Mouse (Mus musculus) monocyte, adult 5-6 weeks (primary cell): Measurements from ENCODE around the gene Myo3b. TPM values are rescaled to one million over a fixed set of nuclear protein-coding genes. Genes with fewer than 3 reads are reported as not detected.

Source experiments
- ATAC-seq: fragments of 153-309, 156-312 bp; replicated peaks from 2 replicates; pipeline ENCODE4 v1.8.0; 2017; ENCODE audit warnings: mild to moderate bottlenecking; ENCODE audit not compliant: low TSS enrichment, insufficient number of reproducible peaks, severe bottlenecking, poor library complexity, low FRiP score
- total RNA-seq: library from RNA; stranded (forward); fragments of 200-1000, 200-491, 200-594 nt; gene quantifications from 3 replicates; pipeline ENCODE4 v1.2.3, GENCODE M21; 2017

Gene Myo3b
- total RNA-seq, 1 experiment from 2014 or later = 0.10 TPM

DNA sequence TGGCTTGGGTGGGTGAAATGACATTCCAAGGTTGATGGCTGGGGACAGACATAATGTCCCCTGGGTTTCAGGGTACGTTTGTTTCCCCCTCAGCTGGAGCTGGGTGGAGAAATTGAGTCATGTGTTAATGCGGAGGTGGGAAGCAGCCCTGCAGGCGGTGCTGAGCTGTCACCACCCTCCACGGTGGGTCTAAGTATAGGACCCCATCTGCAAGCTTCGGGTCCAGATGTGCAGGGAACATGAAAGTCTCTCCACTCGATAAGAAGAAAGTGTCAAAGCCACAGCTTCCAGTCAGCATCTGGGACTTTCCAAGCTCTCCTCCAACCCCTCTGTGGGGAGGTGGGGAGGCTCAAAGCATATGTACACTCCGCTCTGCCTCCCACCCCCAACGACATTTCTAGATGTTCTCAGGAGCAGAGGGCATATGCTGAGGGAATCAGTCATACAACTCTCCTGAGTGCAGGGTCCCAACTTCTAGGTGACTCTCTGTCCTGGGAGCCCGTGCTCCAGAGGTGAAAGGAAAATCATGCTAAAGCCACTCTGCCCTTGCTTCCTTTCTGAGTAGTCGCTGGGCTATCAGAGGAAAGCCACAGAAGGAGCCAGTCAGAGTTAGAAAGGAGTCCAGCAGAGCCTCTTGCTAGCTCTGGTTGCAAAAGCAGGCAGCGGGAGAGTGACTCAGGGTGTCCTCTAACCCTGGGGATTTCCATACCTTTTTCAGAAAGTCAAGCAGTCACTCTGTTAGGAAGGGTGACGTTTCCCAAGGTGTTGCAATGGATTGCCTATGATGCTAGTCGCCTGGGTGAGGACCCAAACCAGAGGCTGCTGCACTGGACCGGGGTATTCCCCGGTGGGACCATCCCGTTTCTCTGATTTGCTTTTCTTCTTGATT is 79.7 kb downstream of the Myo3b start:
- no peak for ATAC-seq

DNA sequence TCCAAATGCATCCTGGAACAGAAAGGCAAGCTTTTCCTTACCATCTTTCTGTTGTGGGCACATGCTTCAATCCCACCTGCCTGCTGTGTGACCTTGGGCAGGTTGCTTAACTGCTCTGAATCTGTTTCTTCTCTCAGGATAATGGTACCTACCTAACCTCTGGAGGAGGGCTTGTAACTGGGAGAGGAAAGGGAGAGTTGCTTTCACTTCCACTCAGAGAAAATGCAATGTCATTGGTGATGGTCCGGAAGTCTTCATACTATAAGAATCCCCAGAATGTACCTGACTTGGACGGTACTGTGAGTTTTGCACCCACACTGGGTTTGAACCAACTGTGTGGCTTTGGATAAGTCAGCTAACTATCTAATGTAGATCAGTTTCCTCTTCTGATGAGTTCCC is 80.3 kb downstream of the Myo3b start:
- no peak for ATAC-seq

DNA sequence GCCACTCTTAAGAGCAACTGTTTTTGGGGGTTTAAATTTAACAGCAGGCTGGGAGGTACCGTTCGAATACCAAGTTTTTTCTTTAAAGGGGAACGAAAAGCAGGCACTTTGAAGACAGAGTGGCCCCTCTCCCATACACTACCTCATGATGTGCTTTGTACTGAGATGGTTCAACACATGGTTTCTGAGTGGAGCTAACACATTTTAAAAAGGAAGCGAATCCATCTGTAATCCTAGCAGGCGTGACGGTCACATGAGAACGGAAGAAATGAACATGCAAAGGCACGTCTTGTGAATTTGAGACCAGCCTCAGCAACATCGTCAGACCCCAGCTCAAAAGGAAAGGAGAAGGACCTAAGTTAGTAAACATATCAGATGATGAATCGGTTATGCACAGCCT is 87.4 kb downstream of the Myo3b start:
- ATAC-seq = no peak

DNA sequence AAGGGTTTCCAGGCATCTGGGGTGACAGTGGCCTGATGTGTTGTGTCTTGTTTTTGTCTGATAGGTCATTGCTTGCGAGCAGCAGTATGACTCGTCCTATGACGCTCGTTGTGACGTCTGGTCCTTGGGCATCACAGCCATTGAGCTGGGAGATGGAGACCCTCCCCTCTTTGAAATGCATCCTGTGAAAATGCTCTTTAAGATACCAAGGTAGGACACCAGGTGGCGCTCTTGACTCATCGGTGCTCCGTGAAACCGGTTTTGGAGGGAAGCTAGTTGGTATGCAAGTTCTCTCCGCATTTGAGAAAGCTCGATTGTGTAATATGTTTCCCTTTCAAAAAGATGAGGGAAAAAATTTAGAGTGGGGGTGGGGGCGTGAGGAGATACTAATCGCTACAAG is 87.9 kb downstream of the Myo3b start:
- ATAC-seq = peak; percentile 64

DNA sequence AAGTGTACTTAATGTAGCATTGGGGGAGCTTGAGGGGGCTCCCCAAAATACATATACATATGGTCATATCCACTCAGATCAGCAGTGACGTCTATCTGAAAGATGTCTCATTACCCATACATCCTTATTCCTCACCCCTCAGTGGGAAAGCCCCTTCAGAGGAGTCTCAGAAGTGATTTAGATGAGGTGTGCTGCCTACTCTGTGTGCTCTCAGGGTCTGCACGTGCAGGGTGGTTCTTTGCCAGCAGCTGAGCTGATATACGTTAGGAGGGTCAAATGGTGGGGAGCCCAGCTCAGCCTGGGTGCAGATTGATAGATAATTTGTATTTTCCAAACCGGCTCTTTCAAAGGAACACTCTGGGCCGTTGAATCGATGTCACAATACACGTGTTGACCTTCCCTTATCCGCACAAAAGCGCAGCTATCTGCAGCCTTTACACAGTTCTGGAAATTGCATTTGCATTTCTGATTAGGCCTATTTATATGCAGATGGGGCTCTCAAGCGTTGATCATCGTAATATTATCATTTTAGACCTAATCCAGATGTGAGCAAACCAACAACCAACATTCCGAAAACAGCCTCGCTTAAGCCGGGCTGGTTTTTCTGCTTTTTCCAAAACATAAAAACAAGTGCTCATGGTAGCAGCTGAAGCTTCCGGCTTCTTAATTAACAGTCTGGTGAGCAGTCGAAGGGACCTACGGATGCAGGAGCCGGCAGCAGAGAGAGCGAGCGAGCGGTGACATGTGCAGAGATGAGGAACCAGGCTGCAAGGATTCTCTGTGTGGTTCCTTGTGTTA is 88.6 kb downstream of the Myo3b start:
- no peak for ATAC-seq

DNA sequence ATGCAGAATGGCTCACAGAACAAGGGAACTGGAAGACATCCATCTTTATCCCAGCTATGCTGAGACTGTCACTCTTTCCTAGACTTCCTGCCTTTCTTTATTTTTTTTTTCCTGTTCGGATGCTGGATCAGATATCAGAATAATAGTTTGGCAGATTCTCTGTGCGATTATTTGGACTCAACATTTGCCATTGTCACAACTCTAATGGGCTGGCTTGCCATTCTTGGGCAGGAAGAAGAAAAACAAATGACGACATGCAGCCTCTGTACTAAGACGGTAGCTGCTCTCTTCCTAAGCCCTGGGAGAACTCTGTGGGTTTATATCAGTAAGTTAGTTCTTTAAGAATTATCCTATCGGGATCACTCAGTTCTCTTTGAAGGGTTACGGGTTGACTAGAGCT is 89.7 kb downstream of the Myo3b start:
- no peak for ATAC-seq

DNA sequence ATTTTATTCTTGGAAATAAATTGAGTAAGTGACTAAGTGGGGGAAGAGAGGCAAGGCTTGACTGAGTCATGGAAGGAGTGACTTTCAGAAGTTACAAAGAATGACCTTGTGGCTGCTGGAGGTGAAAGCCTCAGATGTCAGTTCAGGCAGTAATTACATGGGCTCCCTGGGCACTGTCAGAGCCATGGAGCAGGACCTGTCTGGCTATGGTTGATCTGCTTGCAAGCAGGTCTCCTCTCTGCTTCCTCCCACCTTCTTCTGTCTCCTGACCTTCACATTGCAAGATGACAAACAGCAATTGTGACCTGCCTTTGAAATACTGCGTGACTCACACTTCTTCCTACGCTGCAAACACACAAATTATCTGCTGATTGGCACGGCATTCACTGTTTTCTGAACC is 90.6 kb downstream of the Myo3b start:
- no peak for ATAC-seq

DNA sequence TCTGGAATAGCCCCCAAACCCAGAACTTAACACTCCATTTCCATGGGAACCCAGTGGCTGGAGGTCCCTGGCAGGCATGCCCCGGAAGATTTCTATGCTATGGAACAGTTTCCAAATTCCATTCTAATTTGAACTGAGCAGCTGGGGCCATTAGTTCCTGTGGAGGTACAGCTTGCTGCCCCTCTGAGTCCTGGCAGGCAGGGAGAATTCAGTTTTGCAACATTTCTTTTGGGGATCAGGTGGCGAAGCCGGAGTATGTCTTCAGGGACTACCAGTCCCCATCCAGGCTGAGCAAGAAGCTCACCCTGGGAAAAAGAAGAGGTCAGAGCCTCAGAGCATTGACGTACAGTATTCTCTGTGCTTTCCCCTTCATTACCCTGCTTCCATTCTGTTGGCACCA is 94.4 kb downstream of the Myo3b start:
- ATAC-seq = no peak

DNA sequence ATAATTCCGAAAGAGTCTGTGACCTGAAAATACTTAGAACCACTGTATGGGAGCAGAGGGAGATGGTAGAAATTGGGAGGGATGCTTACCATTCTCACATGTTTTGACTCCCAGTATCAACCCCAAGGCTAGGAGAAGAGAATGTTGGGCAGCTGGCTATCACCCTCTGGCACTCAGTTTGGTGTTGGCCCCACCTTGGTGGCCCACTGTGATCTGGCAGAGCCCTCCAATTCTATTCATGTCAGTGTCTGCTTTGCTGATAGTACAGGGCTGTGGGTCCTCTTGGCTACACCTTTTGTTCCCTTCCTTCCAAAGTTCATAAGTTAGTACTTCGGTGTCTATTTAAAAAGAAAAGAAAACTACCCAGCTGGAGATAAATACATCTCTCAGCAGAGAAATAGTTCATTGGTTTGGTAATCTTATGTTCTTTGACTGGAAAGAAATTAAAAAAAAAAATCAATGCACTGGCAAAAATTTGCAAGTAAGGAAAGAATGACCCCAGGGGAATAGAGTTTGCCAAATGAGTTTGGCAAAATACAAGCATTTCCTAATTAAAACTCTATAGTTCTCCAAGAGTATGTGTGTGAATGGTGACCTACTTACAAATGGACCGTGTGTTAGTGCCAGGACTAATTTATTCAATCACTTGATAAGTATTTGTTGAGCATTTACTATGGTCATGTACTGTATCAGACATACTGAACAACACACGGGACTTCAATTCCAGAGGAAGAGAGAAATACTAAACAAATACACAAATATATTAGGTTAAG is 98.5 kb downstream of the Myo3b start:
- no peak for ATAC-seq

DNA sequence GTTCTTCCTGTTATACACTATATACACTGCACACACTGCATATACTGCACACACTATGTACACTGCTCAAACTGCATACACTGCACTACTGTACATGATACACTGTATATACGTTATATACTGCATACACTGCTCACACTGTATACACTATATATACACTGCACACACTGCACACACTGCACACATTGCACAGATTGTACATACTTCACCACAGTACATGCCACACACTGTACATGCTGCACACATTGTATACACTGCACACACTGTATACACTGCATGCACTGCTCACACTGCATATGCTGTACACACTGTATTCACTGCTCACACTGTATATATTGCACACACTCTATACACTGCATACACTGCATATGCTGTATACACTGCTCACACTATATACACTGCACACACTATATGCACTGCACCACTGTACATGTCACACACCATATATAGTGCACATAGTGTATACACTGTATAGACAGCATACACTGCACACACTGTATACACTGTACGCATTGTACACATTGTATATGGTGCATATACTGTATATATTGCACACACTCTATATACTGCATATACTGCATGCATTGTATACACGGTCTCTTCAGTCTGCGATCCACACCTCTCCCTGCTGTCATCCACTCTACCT is 104.7 kb downstream of the Myo3b start:
- 0 out of 2 replicates have a peak, but pooled peaks have one; percentile 17 for ATAC-seq

DNA sequence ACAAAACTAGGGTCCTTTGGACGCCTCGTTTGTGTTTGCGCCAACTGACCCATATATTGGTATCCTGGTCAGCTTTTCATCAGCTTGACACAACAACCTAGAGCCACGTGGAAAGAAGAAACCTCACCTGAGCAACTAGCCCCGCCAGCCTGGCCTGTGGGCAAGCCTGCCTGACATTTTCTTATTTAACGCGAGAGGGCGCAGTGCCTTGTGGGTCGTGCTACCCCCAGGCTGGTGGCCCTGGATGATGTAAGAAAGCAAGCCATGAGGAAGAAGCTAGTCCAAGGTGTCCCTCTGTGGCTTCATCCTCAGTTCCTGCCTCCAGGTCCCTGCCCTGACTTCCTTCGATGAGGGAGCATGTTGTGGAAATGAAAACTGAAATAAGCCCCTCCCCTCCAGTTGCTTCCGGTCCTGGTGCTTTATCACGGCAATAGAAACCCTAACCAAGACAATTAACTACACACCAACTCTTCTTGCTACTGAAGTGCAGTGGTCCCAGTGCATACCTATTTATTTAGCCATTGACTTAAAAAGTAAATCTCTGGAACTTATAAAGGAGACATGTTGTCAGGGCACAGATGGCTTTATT is 108.2 kb downstream of the Myo3b start:
- ATAC-seq = no peak

DNA sequence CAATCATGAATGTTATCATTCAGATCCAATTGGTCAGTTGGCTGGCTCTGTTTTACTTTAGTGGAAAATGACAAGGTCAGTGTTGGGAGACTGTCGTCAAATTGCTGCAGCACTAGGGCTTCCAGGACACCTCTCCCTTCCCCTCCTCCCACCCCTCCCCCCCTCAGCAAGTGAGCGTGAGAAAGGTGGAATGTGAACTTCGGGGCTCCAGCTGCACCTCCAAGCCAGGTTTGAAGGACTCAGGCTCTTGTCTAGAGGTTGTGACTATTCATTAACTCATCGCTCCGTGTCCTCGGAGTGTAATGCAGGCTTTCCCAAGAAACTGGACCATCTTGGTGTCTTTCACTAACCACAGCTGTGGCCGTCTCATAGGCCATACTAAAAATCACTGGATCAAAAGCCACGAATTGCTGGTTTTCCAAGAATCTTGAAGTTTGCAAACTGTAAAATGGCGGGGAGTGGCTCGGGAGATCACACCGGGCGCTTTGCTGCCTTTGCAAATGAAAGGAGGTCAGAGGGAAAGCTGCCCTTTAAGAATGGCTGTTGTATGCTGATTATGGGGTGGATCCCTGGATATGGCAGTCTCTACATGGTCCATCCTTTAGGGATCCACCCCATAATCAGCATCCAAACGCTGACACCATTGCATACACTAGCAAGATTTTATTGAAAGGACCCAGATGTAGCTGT is 110.0 kb downstream of the Myo3b start:
- ATAC-seq = no peak

DNA sequence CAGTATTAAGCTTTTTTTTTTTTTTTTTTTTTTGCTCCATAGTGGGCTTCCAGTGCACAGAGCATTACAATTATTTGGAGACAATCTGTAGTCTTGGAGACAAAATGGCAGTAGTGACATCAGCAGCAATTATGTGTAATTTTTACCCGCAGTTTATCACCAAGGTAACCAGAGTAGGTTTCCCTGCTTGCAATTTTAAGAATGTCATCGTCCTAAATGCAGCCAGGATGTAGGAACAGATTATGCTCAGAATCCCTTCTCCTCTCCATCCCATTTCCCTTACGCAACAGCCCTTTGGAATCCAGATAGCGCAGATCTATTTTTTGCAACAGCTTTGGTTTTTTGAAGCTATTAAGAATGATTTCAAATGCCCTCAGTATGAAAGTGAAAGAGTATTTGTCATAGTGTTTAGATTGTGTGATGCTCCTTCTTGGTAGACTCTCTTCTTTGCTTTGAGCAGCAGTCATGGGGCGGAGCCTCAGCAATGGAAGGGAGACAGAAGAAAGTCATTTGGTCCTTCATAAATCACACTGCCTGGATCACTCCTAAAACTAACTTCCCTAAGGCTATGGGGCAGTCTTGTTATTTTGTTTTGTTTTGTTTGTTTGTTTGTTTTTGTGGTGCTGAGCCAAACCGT is 111.6 kb downstream of the Myo3b start:
- ATAC-seq = no peak

DNA sequence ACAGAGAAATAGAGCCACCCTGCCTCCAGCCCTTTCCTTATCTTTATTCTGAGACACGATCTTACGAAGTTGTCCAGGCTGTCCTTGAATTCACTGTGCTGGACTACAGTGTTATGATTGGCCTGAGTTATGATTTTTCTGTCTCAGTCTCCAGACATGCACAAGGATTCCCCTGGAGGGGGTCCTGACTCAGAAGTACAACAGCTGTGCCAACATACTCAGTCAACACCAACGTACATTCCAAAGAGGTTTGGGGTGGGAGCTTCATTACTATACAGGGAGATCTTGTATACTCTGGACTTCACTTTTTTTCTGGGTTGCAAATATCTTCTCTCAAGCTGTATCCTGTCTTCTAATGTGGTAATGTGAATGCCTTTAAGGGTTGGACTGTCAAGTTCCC is 113.0 kb downstream of the Myo3b start:
- no peak for ATAC-seq

DNA sequence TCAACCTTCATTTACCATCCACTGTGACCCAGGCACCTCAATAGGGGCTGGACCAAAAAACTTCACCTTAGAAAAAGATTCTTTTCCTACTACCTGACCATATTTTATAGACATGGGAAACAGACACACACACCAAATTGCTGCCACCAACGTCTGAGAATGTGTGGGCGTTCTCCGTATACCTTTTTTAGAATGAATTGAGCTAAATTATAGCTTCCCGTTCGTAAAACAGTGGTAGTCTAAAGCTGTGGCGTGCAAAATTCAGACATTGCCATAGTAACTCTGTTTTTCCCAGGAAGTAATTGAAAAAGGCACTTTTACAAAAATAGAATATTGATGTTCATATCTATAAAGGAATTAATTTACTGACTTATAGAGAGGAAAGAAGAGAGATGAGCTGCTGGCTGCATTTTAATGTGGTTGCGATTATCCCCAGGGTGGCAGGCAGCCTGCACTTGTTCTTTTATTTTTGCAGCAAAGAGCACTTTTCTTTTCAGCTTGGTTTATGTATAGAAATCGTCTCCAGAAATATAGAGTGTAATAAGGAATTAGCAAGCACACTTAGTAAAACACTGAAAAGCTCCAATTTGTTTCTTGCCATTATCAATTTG is 116.4 kb downstream of the Myo3b start:
- no peak for ATAC-seq

DNA sequence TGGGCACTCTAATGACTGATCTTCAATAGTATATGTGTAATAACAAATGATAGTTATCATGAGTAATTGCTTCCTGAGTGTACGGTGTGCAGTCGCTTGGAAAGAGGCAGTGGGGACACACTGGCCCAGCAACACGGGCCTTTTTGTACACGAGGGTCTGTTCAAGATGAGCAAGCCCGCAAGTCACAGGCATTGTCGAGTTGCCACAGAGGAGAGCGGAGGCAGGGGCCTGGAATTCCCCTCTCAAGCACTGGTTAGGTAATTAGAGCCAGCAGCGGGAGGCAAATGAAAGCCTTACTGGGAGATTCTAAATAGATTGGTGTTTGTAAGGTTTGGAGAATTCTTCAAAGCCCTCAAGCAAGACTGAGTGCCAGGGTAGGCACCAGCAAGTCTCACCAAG is 120.6 kb downstream of the Myo3b start:
- ATAC-seq = no peak

DNA sequence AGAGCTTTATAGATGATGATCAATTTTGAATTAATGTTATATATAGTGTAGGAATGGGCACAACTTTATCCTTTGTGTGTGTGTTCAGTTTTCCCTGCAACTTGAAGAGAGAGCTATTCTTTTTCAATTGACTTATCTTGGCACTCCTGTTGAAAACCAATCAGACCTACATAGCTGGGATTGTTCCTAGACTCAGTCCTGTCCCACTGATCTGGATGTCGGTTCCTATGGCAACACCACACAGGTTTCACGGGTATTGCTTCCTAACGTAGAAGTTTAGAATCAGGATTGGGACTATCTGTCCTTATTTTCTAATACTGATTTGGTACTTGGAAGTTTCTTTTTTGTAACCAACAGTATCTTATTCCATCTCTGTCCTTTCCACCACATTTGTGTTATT is 127.3 kb downstream of the Myo3b start:
- ATAC-seq = no peak
